Mouse (Mus musculus): ENCODE data around the gene Pard3b. TPM values are rescaled to one million over a fixed set of nuclear protein-coding genes. Genes with fewer than 3 reads are reported as not detected.

The Pard3b gene
- total and polyA plus RNA-seq, 3 experiments, result 0.30 to 0.75 (median 0.63) TPM

DNA sequence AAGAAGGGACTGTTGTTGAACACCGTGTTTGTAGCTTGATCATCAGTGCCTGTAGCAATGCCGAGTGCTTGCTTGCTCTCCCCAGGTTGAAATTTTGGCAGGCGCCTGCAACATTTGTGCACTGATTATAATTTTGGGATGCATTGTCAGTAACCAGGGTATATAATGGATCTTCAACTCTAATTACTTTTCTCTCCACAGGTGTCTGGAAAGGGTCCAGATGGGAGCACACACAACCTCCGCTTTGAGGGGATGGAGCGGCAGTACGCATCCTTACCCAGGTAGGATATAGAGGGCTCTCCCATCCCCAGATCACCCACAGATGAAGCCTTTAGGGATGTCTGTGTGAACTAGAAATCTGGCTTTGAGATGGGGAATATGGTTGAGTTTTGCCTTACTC, 948.9 kb downstream of the Pard3b start:
- in situ Hi-C loops (cut with MboI; ENCODE audit: low pct_ligation_motif_present, low pct_unique_long_range_greater_than_20kb, low sequenced_read_pairs), result no loop called here

GRCm38 (mm10) chr1:62591296-62592031, 952.8 kb downstream of the Pard3b start:
- Histone ChIP-seq H3K9me3 (replicated peaks; ENCODE audit: low read length) (no peaks in the 10 kb centered on the region), H3K4me1 (ENCODE audit: control insufficient read depth in 1 of 2, insufficient read depth in 2 of 2) (peaks cover 0 to 6% of the 10 kb centered on the region in 2 experiments; a peak in 1 of 4 replicates), H3K9ac (ENCODE audit: insufficient read depth, low read depth) (no peak overlapping the region), H3K27me3 (replicated peaks) (no peaks in the 10 kb centered on the region), H3K27ac (ENCODE audit: insufficient read depth, low read depth) (no peak overlapping the region), H3K4me2 (ENCODE audit: insufficient read depth, low read depth, poor library complexity, severe bottlenecking) (no peak overlapping the region), H3K36me3 (replicated peaks in 1 of 2; ENCODE audit: control insufficient read depth in 1 of 2, insufficient read depth in 1 of 2, low read length in 1 of 2) (no peaks in the 10 kb centered on the region), H3K4me3 (replicated peaks in 1 of 3; ENCODE audit: low read depth in 2 of 3, low read length in 2 of 3, poor library complexity in 1 of 3) (no peak overlapping the region), H3K79me2 (replicated peaks; ENCODE audit: control insufficient read depth, extremely low read depth, insufficient read depth, poor library complexity, severe bottlenecking) (no peaks in the 10 kb centered on the region)
- in situ Hi-C loops (cut with MboI; ENCODE audit: low pct_ligation_motif_present, low pct_unique_long_range_greater_than_20kb, low sequenced_read_pairs) (no loop called here), dilution Hi-C loops (cut with MboI; ENCODE audit: extremely low pct_ligation_motif_present, extremely low pct_unique_long_range_greater_than_20kb, low sequenced_read_pairs) (no loop called here)
- no peak for DNase-seq (ENCODE audit: extremely low read depth)
- TF ChIP-seq MXI1 (IDR thresholded peaks at IDR 0.05; ENCODE audit: low read depth, low read length) (no peak), JUN (IDR thresholded peaks at IDR 0.05; ENCODE audit: insufficient read depth, low read depth, low read length) (no peak), ELF1 (IDR thresholded peaks at IDR 0.05; ENCODE audit: low read depth, low read length) (no peak), POLR2A (IDR thresholded peaks at IDR 0.05; ENCODE audit: low read depth, low read length) (no peak), MEF2A (IDR thresholded peaks at IDR 0.05; ENCODE audit: borderline replicate concordance, low read depth, low read length) (no peak), ZMIZ1 (IDR thresholded peaks at IDR 0.05; ENCODE audit: low read depth, low read length) (no peak), CTCF (conservative IDR thresholded peaks at IDR 0.05 in 1 of 2, IDR thresholded peaks at IDR 0.05 in 1 of 2; ENCODE audit: low read depth in 2 of 2, low read length in 2 of 2) (no peak), ETS1 (conservative IDR thresholded peaks at IDR 0.05; ENCODE audit: low read depth, low read length) (no peak), CHD1 (IDR thresholded peaks at IDR 0.05; ENCODE audit: low read depth, low read length) (no peak), BHLHE40 (IDR thresholded peaks at IDR 0.05; ENCODE audit: low read depth, low read length) (no peak), EP300 (IDR thresholded peaks at IDR 0.05; ENCODE audit: low read length) (no peak), TCF12 (IDR thresholded peaks at IDR 0.05; ENCODE audit: low read depth, low read length) (no peak), NRF1 (IDR thresholded peaks at IDR 0.05; ENCODE audit: low read depth, low read length) (no peak)

More for the DNA sequence above, 948.9 kb downstream of the Pard3b start:
- DNase-seq (ENCODE audit: extremely low read depth), result no peak
- dilution Hi-C loops (cut with MboI; ENCODE audit: extremely low pct_ligation_motif_present, extremely low pct_unique_long_range_greater_than_20kb, low sequenced_read_pairs), result no loop called here
- H3K27me3 ChIP-seq (replicated peaks), result no peaks in the 10 kb centered on the region
- peaks cover 0 to 6% of the 10 kb centered on the region in 2 experiments; a peak in 1 of 4 replicates for H3K4me1 ChIP-seq (ENCODE audit: control insufficient read depth in 1 of 2, insufficient read depth in 2 of 2)
- H3K36me3 ChIP-seq (replicated peaks in 1 of 2; ENCODE audit: control insufficient read depth in 1 of 2, insufficient read depth in 1 of 2, low read length in 1 of 2), result no peaks in the 10 kb centered on the region
- no peak overlapping the region for H3K4me3 ChIP-seq (replicated peaks in 1 of 3; ENCODE audit: low read depth in 2 of 3, low read length in 2 of 3, poor library complexity in 1 of 3)
- TF ChIP-seq CHD2 (IDR thresholded peaks at IDR 0.05; ENCODE audit: low read length) (no peak), MAX (IDR thresholded peaks at IDR 0.05; ENCODE audit: low read length) (no peak), RCOR1 (conservative IDR thresholded peaks at IDR 0.05; ENCODE audit: low read depth, low read length) (no peak), UBTF (IDR thresholded peaks at IDR 0.05; ENCODE audit: low read depth, low read length) (no peak), JUND (conservative IDR thresholded peaks at IDR 0.05; ENCODE audit: low read depth, low read length) (no peak), SMC3 (IDR thresholded peaks at IDR 0.05; ENCODE audit: low read depth, low read length) (no peak), MAZ (IDR thresholded peaks at IDR 0.05; ENCODE audit: low read depth, low read length) (no peak), IRF4 (IDR thresholded peaks at IDR 0.05; ENCODE audit: low read depth, low read length) (no peak), BHLHE40 (IDR thresholded peaks at IDR 0.05; ENCODE audit: low read depth, low read length) (no peak), CTCF (conservative IDR thresholded peaks at IDR 0.05 in 1 of 2, IDR thresholded peaks at IDR 0.05 in 1 of 2; ENCODE audit: low read depth in 2 of 2, low read length in 2 of 2) (no peak), PAX5 (IDR thresholded peaks at IDR 0.05; ENCODE audit: low read length) (no peak), NRF1 (IDR thresholded peaks at IDR 0.05; ENCODE audit: low read depth, low read length) (no peak), TCF12 (IDR thresholded peaks at IDR 0.05; ENCODE audit: low read depth, low read length) (no peak), MAFK (IDR thresholded peaks at IDR 0.05; ENCODE audit: insufficient replicate concordance, low read length) (no peak), EP300 (IDR thresholded peaks at IDR 0.05; ENCODE audit: low read length) (no peak), ZMIZ1 (IDR thresholded peaks at IDR 0.05; ENCODE audit: low read depth, low read length) (no peak)
- no peak overlapping the region for H3K4me2 ChIP-seq (ENCODE audit: insufficient read depth, low read depth, poor library complexity, severe bottlenecking)
- H3K9me3 ChIP-seq (replicated peaks; ENCODE audit: low read length), result no peaks in the 10 kb centered on the region
- no peak overlapping the region for H3K9ac ChIP-seq (ENCODE audit: insufficient read depth, low read depth)
- H3K79me2 ChIP-seq (replicated peaks; ENCODE audit: control insufficient read depth, extremely low read depth, insufficient read depth, poor library complexity, severe bottlenecking), result no peaks in the 10 kb centered on the region
- H3K27ac ChIP-seq (ENCODE audit: insufficient read depth, low read depth), result no peak overlapping the region
